Mouse (Mus musculus): ENCODE measurements at regions not wholly inside any gene's neighbourhood (a gene's known extent, or its start where the extent isn't known, plus 50 kb on each side); places are given as distances from the start of the nearest gene placed in this dataset.

DNA sequence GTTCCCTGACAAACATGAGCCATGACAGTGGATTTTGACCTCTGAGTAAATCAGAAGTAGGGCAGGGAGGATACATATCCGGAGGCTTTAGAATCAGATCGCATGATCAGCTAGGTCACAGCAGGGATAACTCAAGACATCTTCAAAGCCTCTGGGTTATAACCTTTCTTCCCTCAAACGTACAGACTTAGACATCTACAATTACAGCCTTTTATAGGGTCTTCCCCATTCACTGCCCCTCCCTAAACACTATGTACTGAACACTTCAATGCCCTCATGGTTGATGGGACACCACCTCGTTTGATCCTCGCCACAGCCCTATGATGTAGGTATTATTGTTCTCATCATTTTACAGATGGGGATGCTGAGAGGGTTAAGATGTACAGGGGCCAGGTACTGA, 163.8 kb upstream of the Mpped2 start:
- no peak for ATAC-seq (ENCODE audit: extremely low read depth, insufficient number of reproducible peaks, low FRiP score, poor library complexity, severe bottlenecking)
- Histone ChIP-seq H3K9me3 (replicated peaks) (peaks cover 13% of the 10 kb centered on the region), H3K4me1 (ENCODE audit: insufficient read depth, low read depth, low read length) (no peaks in the 10 kb centered on the region), H3K4me3 (ENCODE audit: low read depth, low read length) (no peak overlapping the region), H3K36me3 (replicated peaks) (no peaks in the 10 kb centered on the region), H3K27me3 (ENCODE audit: insufficient read depth, low read length) (no peaks in the 10 kb centered on the region)
- DNase-seq (ENCODE audit: low spot score), result no peak
- TF ChIP-seq GATA2 (IDR thresholded peaks at IDR 0.05; ENCODE audit: borderline replicate concordance, low read depth, low read length) (no peak), TAL1 (conservative IDR thresholded peaks at IDR 0.05; ENCODE audit: low read depth, low read length) (no peak), POLR2AphosphoS5 (IDR thresholded peaks at IDR 0.05; ENCODE audit: insufficient replicate concordance, low read depth, low read length) (no peak), CTCF (IDR thresholded peaks at IDR 0.05; ENCODE audit: low read depth, low read length) (no peak), GATA1 (IDR thresholded peaks at IDR 0.05; ENCODE audit: borderline replicate concordance, low read length) (no peak)

GRCm38 (mm10) chr2:106529746-106530145, 163.3 kb upstream of the Mpped2 start:
- H3K27me3 ChIP-seq (ENCODE audit: insufficient read depth, low read length), result no peaks in the 10 kb centered on the region
- H3K4me1 ChIP-seq (ENCODE audit: insufficient read depth, low read depth, low read length), result no peaks in the 10 kb centered on the region
- peaks cover 17% of the 10 kb centered on the region for H3K9me3 ChIP-seq (replicated peaks)
- H3K4me3 ChIP-seq (ENCODE audit: low read depth, low read length), result no peak overlapping the region
- DNase-seq (ENCODE audit: low spot score), result no peak
- ATAC-seq (ENCODE audit: extremely low read depth, insufficient number of reproducible peaks, low FRiP score, poor library complexity, severe bottlenecking), result no peak
- H3K36me3 ChIP-seq (replicated peaks), result no peaks in the 10 kb centered on the region
- TF ChIP-seq GATA2 (IDR thresholded peaks at IDR 0.05; ENCODE audit: borderline replicate concordance, low read depth, low read length) (no peak), POLR2AphosphoS5 (IDR thresholded peaks at IDR 0.05; ENCODE audit: insufficient replicate concordance, low read depth, low read length) (no peak), TAL1 (conservative IDR thresholded peaks at IDR 0.05; ENCODE audit: low read depth, low read length) (no peak), CTCF (IDR thresholded peaks at IDR 0.05; ENCODE audit: low read depth, low read length) (no peak), GATA1 (IDR thresholded peaks at IDR 0.05; ENCODE audit: borderline replicate concordance, low read length) (no peak)

GRCm38 (mm10) chr2:106538329-106538728, 154.7 kb upstream of the Mpped2 start:
- TF ChIP-seq POLR2AphosphoS5 (IDR thresholded peaks at IDR 0.05; ENCODE audit: insufficient replicate concordance, low read depth, low read length) (no peak), GATA2 (IDR thresholded peaks at IDR 0.05; ENCODE audit: borderline replicate concordance, low read depth, low read length) (no peak), TAL1 (conservative IDR thresholded peaks at IDR 0.05; ENCODE audit: low read depth, low read length) (no peak), GATA1 (IDR thresholded peaks at IDR 0.05; ENCODE audit: borderline replicate concordance, low read length) (no peak), CTCF (IDR thresholded peaks at IDR 0.05; ENCODE audit: low read depth, low read length) (no peak)
- no peaks in the 10 kb centered on the region for H3K4me1 ChIP-seq (ENCODE audit: insufficient read depth, low read depth, low read length)
- H3K36me3 ChIP-seq (replicated peaks), result no peaks in the 10 kb centered on the region
- H3K9me3 ChIP-seq (replicated peaks), result peaks cover 37% of the 10 kb centered on the region
- DNase-seq (ENCODE audit: low spot score) (no peak), ATAC-seq (ENCODE audit: extremely low read depth, insufficient number of reproducible peaks, low FRiP score, poor library complexity, severe bottlenecking) (no peak)
- H3K27me3 ChIP-seq (ENCODE audit: insufficient read depth, low read length), result no peaks in the 10 kb centered on the region
- H3K4me3 ChIP-seq (ENCODE audit: low read depth, low read length), result no peak overlapping the region

DNA sequence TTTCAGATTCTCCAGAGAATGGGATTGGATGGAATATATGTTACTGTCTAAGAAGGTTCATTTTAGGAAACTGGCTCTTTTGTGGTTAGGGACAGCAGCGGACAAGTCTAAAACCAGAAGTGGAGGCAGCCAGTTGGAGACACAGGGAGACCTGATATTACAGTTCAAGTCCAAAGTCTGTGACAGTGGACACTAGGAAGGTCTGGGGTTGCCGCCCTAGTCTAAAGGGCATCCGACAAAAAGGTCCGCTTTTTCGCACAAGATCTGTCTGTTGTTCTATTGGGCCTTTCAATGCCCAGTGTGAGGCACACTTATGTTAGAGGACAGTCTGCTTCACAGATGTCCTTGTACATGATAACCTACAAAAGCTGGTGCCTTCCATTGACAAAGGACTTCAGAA, 152.9 kb upstream of the Mpped2 start:
- Histone ChIP-seq H3K4me1 (ENCODE audit: insufficient read depth, low read depth, low read length) (no peaks in the 10 kb centered on the region), H3K27me3 (ENCODE audit: insufficient read depth, low read length) (no peaks in the 10 kb centered on the region), H3K9me3 (replicated peaks) (peaks cover 38% of the 10 kb centered on the region), H3K4me3 (ENCODE audit: low read depth, low read length) (no peak overlapping the region), H3K36me3 (replicated peaks) (no peaks in the 10 kb centered on the region)
- ATAC-seq (ENCODE audit: extremely low read depth, insufficient number of reproducible peaks, low FRiP score, poor library complexity, severe bottlenecking) (no peak), DNase-seq (ENCODE audit: low spot score) (no peak)
- no peak for TF ChIP-seq GATA2 (IDR thresholded peaks at IDR 0.05; ENCODE audit: borderline replicate concordance, low read depth, low read length)
- TF ChIP-seq TAL1 (conservative IDR thresholded peaks at IDR 0.05; ENCODE audit: low read depth, low read length), result no peak
- no peak for TF ChIP-seq GATA1 (IDR thresholded peaks at IDR 0.05; ENCODE audit: borderline replicate concordance, low read length)
- no peak for TF ChIP-seq CTCF (IDR thresholded peaks at IDR 0.05; ENCODE audit: low read depth, low read length)
- no peak for TF ChIP-seq POLR2AphosphoS5 (IDR thresholded peaks at IDR 0.05; ENCODE audit: insufficient replicate concordance, low read depth, low read length)

- ATAC-seq (ENCODE audit: extremely low read depth, insufficient number of reproducible peaks, low FRiP score, poor library complexity, severe bottlenecking), result no peak
- no peak for TF ChIP-seq CTCF (IDR thresholded peaks at IDR 0.05; ENCODE audit: low read depth, low read length)
- TF ChIP-seq GATA1 (IDR thresholded peaks at IDR 0.05; ENCODE audit: borderline replicate concordance, low read length), result no peak
- TF ChIP-seq POLR2AphosphoS5 (IDR thresholded peaks at IDR 0.05; ENCODE audit: insufficient replicate concordance, low read depth, low read length), result no peak
- no peak for TF ChIP-seq TAL1 (conservative IDR thresholded peaks at IDR 0.05; ENCODE audit: low read depth, low read length)
- TF ChIP-seq GATA2 (IDR thresholded peaks at IDR 0.05; ENCODE audit: borderline replicate concordance, low read depth, low read length), result no peak
These were observed 146.0 kb upstream of the Mpped2 start for GRCm38 (mm10) chr2:106547117-106547516.

GRCm38 (mm10) chr2:106553666-106554065, 139.4 kb upstream of the Mpped2 start:
- TF ChIP-seq GATA1 (IDR thresholded peaks at IDR 0.05; ENCODE audit: borderline replicate concordance, low read length) (no peak), POLR2AphosphoS5 (IDR thresholded peaks at IDR 0.05; ENCODE audit: insufficient replicate concordance, low read depth, low read length) (no peak), GATA2 (IDR thresholded peaks at IDR 0.05; ENCODE audit: borderline replicate concordance, low read depth, low read length) (no peak), CTCF (IDR thresholded peaks at IDR 0.05; ENCODE audit: low read depth, low read length) (no peak), TAL1 (conservative IDR thresholded peaks at IDR 0.05; ENCODE audit: low read depth, low read length) (no peak)
- Histone ChIP-seq H3K27me3 (ENCODE audit: insufficient read depth, low read length) (no peaks in the 10 kb centered on the region), H3K4me1 (ENCODE audit: insufficient read depth, low read depth, low read length) (no peaks in the 10 kb centered on the region), H3K36me3 (replicated peaks) (no peaks in the 10 kb centered on the region), H3K4me3 (ENCODE audit: low read depth, low read length) (no peak overlapping the region), H3K9me3 (replicated peaks) (peaks cover 4% of the 10 kb centered on the region)
- ATAC-seq (ENCODE audit: extremely low read depth, insufficient number of reproducible peaks, low FRiP score, poor library complexity, severe bottlenecking) (no peak), DNase-seq (ENCODE audit: low spot score) (no peak)

More at GRCm38 (mm10) chr2:106547117-106547516, 146.0 kb upstream of the Mpped2 start:
- H3K9me3 ChIP-seq (replicated peaks), result peaks cover 14% of the 10 kb centered on the region; the same call in 1 of the 2 replicates
- no peak for DNase-seq (ENCODE audit: low spot score)
- no peaks in the 10 kb centered on the region for H3K36me3 ChIP-seq (replicated peaks)
- H3K27me3 ChIP-seq (ENCODE audit: insufficient read depth, low read length), result no peaks in the 10 kb centered on the region
- H3K4me1 ChIP-seq (ENCODE audit: insufficient read depth, low read depth, low read length), result no peaks in the 10 kb centered on the region
- H3K4me3 ChIP-seq (ENCODE audit: low read depth, low read length), result no peak overlapping the region

Data from G1E (cell line).